Mouse (Mus musculus): Measurements from ENCODE around the gene Rin2. TPM values are rescaled to one million over a fixed set of nuclear protein-coding genes. Genes with fewer than 3 reads are reported as not detected.

Rin2 gene
- polyA plus RNA-seq, 1 experiment from 2014 or later = 3.7 TPM

GRCm38 (mm10) chr2:145825221-145825620, 150.2 kb downstream of the Rin2 start:
- Histone ChIP-seq H3K4me3 (no peak overlapping the region), H3K4me1 (no peaks in the 10 kb centered on the region), H3K4me2 (no peak overlapping the region), H3K27me3 (replicated peaks) (no peaks in the 10 kb centered on the region), H3K27ac (no peak overlapping the region), H3K9ac (no peak overlapping the region), H3K36me3 (no peaks in the 10 kb centered on the region), H3K9me3 (replicated peaks) (no peaks in the 10 kb centered on the region)
- WGBS (ENCODE audit: insufficient replicate concordance) = 86% methylated on average over 10 of the region's 10 CpGs
- ATAC-seq = no peak

GRCm38 (mm10) chr2:145827930-145828329, 152.9 kb downstream of the Rin2 start:
- H3K27me3 ChIP-seq (replicated peaks) = no peaks in the 10 kb centered on the region
- no peak overlapping the region for H3K9ac ChIP-seq
- no peak overlapping the region for H3K27ac ChIP-seq
- H3K4me3 ChIP-seq = no peak overlapping the region
- WGBS (ENCODE audit: insufficient replicate concordance) = 49% methylated on average over 2 of the region's 2 CpGs
- H3K4me1 ChIP-seq = 0 out of 2 replicates have a peak, but pooled peaks cover 4% of the 10 kb centered on the region
- H3K36me3 ChIP-seq = no peaks in the 10 kb centered on the region
- no peaks in the 10 kb centered on the region for H3K9me3 ChIP-seq (replicated peaks)
- ATAC-seq = no peak
- H3K4me2 ChIP-seq = no peak overlapping the region

GRCm38 (mm10) chr2:145828603-145829002, 153.6 kb downstream of the Rin2 start:
- no peak overlapping the region for H3K27ac ChIP-seq
- H3K9me3 ChIP-seq (replicated peaks) = no peaks in the 10 kb centered on the region
- no peak overlapping the region for H3K4me2 ChIP-seq
- no peaks in the 10 kb centered on the region for H3K36me3 ChIP-seq
- 0 out of 2 replicates have a peak, but pooled peaks cover 4% of the 10 kb centered on the region for H3K4me1 ChIP-seq
- no peak overlapping the region for H3K4me3 ChIP-seq
- no peaks in the 10 kb centered on the region for H3K27me3 ChIP-seq (replicated peaks)
- 78% methylated on average over 3 of the region's 3 CpGs for WGBS (ENCODE audit: insufficient replicate concordance)
- no peak overlapping the region for H3K9ac ChIP-seq
- ATAC-seq = no peak

- no peak overlapping the region for H3K27ac ChIP-seq
- no peak for ATAC-seq
- H3K27me3 ChIP-seq (replicated peaks) = no peaks in the 10 kb centered on the region
- H3K4me2 ChIP-seq = no peak overlapping the region
- 68% methylated on average over 4 of the region's 4 CpGs for WGBS (ENCODE audit: insufficient replicate concordance)
- H3K9me3 ChIP-seq (replicated peaks) = no peaks in the 10 kb centered on the region
- no peak overlapping the region for H3K9ac ChIP-seq
- no peak overlapping the region for H3K4me3 ChIP-seq
- H3K4me1 ChIP-seq = 0 out of 2 replicates have a peak, but pooled peaks cover 4% of the 10 kb centered on the region
- no peaks in the 10 kb centered on the region for H3K36me3 ChIP-seq
Measured at GRCm38 (mm10) chr2:145829231-145829630, 154.2 kb downstream of the Rin2 start.

- Histone ChIP-seq H3K4me1 (0 out of 2 replicates have a peak, but pooled peaks cover 4% of the 10 kb centered on the region), H3K9me3 (replicated peaks) (no peaks in the 10 kb centered on the region), H3K27me3 (replicated peaks) (no peaks in the 10 kb centered on the region), H3K4me3 (no peak overlapping the region), H3K27ac (no peak overlapping the region), H3K36me3 (no peaks in the 10 kb centered on the region), H3K4me2 (no peak overlapping the region), H3K9ac (no peak overlapping the region)
- WGBS (ENCODE audit: insufficient replicate concordance) = 62% methylated on average over 3 of the region's 3 CpGs
- no peak for ATAC-seq
Measured at GRCm38 (mm10) chr2:145830417-145830816, 155.4 kb downstream of the Rin2 start.

GRCm38 (mm10) chr2:145831949-145832835, 157.2 kb downstream of the Rin2 start:
- no peak overlapping the region for H3K27ac ChIP-seq
- ATAC-seq = peak; percentile 27; the same call in 1 of the 2 replicates
- H3K4me3 ChIP-seq = no peak overlapping the region
- WGBS (ENCODE audit: insufficient replicate concordance) = 35% methylated on average over 17 of the region's 17 CpGs
- no peaks in the 10 kb centered on the region for H3K36me3 ChIP-seq
- peak overlapping the region; percentile 35 for H3K4me2 ChIP-seq
- no peak overlapping the region for H3K9ac ChIP-seq
- no peaks in the 10 kb centered on the region for H3K27me3 ChIP-seq (replicated peaks)
- no peaks in the 10 kb centered on the region for H3K9me3 ChIP-seq (replicated peaks)
- H3K4me1 ChIP-seq = 0 out of 2 replicates have a peak, but pooled peaks cover 4% of the 10 kb centered on the region

- ATAC-seq = no peak
- H3K4me2 ChIP-seq = 0 out of 2 replicates have a peak overlapping the region, but pooled peaks have one; percentile 35
- no peak overlapping the region for H3K27ac ChIP-seq
- no peaks in the 10 kb centered on the region for H3K9me3 ChIP-seq (replicated peaks)
- no peaks in the 10 kb centered on the region for H3K36me3 ChIP-seq
- 0 out of 2 replicates have a peak, but pooled peaks cover 4% of the 10 kb centered on the region for H3K4me1 ChIP-seq
- 41% methylated on average over 5 of the region's 5 CpGs for WGBS (ENCODE audit: insufficient replicate concordance)
- H3K27me3 ChIP-seq (replicated peaks) = no peaks in the 10 kb centered on the region
- no peak overlapping the region for H3K4me3 ChIP-seq
- H3K9ac ChIP-seq = no peak overlapping the region
Measured at GRCm38 (mm10) chr2:145832836-145833221, 157.8 kb downstream of the Rin2 start.

GRCm38 (mm10) chr2:145833341-145833740, 158.3 kb downstream of the Rin2 start:
- Histone ChIP-seq H3K4me3 (no peak overlapping the region), H3K27ac (no peak overlapping the region), H3K27me3 (replicated peaks) (no peaks in the 10 kb centered on the region), H3K4me1 (0 out of 2 replicates have a peak, but pooled peaks cover 4% of the 10 kb centered on the region), H3K9me3 (replicated peaks) (no peaks in the 10 kb centered on the region), H3K36me3 (no peaks in the 10 kb centered on the region), H3K9ac (no peak overlapping the region), H3K4me2 (no peak overlapping the region)
- no peak for ATAC-seq
- 64% methylated on average over 3 of the region's 3 CpGs for WGBS (ENCODE audit: insufficient replicate concordance)

- Histone ChIP-seq H3K36me3 (no peaks in the 10 kb centered on the region), H3K27me3 (replicated peaks) (no peaks in the 10 kb centered on the region), H3K4me3 (no peak overlapping the region), H3K4me1 (0 out of 2 replicates have a peak, but pooled peaks cover 4% of the 10 kb centered on the region), H3K9ac (no peak overlapping the region), H3K9me3 (replicated peaks) (no peaks in the 10 kb centered on the region), H3K27ac (no peak overlapping the region), H3K4me2 (no peak overlapping the region)
- WGBS (ENCODE audit: insufficient replicate concordance) = 61% methylated on average over 1 of the region's 1 CpGs
- no peak for ATAC-seq
Measured at GRCm38 (mm10) chr2:145835920-145836319, 160.9 kb downstream of the Rin2 start.

GRCm38 (mm10) chr2:145838675-145839074, 163.7 kb downstream of the Rin2 start:
- Histone ChIP-seq H3K4me3 (no peak overlapping the region), H3K4me2 (no peak overlapping the region), H3K27me3 (replicated peaks) (no peaks in the 10 kb centered on the region), H3K36me3 (no peaks in the 10 kb centered on the region), H3K9me3 (replicated peaks) (no peaks in the 10 kb centered on the region), H3K9ac (no peak overlapping the region), H3K4me1 (no peaks in the 10 kb centered on the region), H3K27ac (no peak overlapping the region)
- WGBS (ENCODE audit: insufficient replicate concordance) = 68% methylated on average over 3 of the region's 3 CpGs
- no peak for ATAC-seq

GRCm38 (mm10) chr2:145839565-145840315, 164.7 kb downstream of the Rin2 start:
- no peak overlapping the region for H3K9ac ChIP-seq
- H3K36me3 ChIP-seq = no peaks in the 10 kb centered on the region
- H3K4me3 ChIP-seq = no peak overlapping the region
- H3K27ac ChIP-seq = no peak overlapping the region
- H3K9me3 ChIP-seq (replicated peaks) = no peaks in the 10 kb centered on the region
- 68% methylated on average over 9 of the region's 9 CpGs for WGBS (ENCODE audit: insufficient replicate concordance)
- no peaks in the 10 kb centered on the region for H3K27me3 ChIP-seq (replicated peaks)
- no peaks in the 10 kb centered on the region for H3K4me1 ChIP-seq
- H3K4me2 ChIP-seq = no peak overlapping the region
- no peak for ATAC-seq

- H3K4me3 ChIP-seq = no peak overlapping the region
- no peaks in the 10 kb centered on the region for H3K27me3 ChIP-seq (replicated peaks)
- no peak overlapping the region for H3K4me2 ChIP-seq
- WGBS (ENCODE audit: insufficient replicate concordance) = 55% methylated on average over 3 of the region's 3 CpGs
- H3K36me3 ChIP-seq = no peaks in the 10 kb centered on the region
- no peak for ATAC-seq
- no peak overlapping the region for H3K9ac ChIP-seq
- H3K4me1 ChIP-seq = no peaks in the 10 kb centered on the region
- no peaks in the 10 kb centered on the region for H3K9me3 ChIP-seq (replicated peaks)
- no peak overlapping the region for H3K27ac ChIP-seq
Measured at GRCm38 (mm10) chr2:145840320-145840719, 165.3 kb downstream of the Rin2 start.
